Mouse (Mus musculus) stomach, postnatal 0 days (tissue): Measurements from ENCODE around the gene Mvb12a. TPM values are rescaled to one million over a fixed set of nuclear protein-coding genes. Genes with fewer than 3 reads are reported as not detected.

Source experiments
- ATAC-seq: fragments of 200-750 bp; cut with Nextera tagmentation; 2 replicates; pipeline ENCODE4 v1.8.0; 2017; ENCODE audit not compliant: low FRiP score, low TSS enrichment
- DNase-seq: peaks from one replicate; pipeline ENCODE4 v3.0.0-alpha.2; 2016; ENCODE audit warnings: low spot score
- H3K27ac ChIP-seq: fragments of 300-500 bp; sonication (generic); replicated peaks from 2 replicates; pipeline ENCODE4 v1.5.1; 2014; ENCODE audit warnings: mild to moderate bottlenecking, control low read depth
- H3K27me3 ChIP-seq: fragments of 300-500 bp; sonication (generic); 2 replicates; pipeline ENCODE4 v1.6.1; 2014; ENCODE audit warnings: low read length; ENCODE audit not compliant: control insufficient read depth, insufficient read depth
- H3K36me3 ChIP-seq: fragments of 300-500 bp; sonication (generic); 2 replicates; pipeline ENCODE4 v1.6.1; 2014; ENCODE audit warnings: low read length, mixed read lengths; ENCODE audit not compliant: control insufficient read depth, insufficient read depth
- H3K4me1 ChIP-seq: fragments of 300-500 bp; sonication (generic); replicated peaks from 2 replicates; pipeline ENCODE4 v1.6.1; 2014; ENCODE audit warnings: antibody characterized with exemption; ENCODE audit not compliant: control insufficient read depth, insufficient read depth
- H3K4me2 ChIP-seq: fragments of 300-500 bp; sonication (generic); replicated peaks from 2 replicates; pipeline ENCODE4 v1.6.1; 2014; ENCODE audit warnings: low read depth, mild to moderate bottlenecking, control low read depth, moderate library complexity
- H3K4me3 ChIP-seq: fragments of 300-500 bp; sonication (generic); 2 replicates; pipeline ENCODE4 v1.5.1; 2014; ENCODE audit warnings: low read depth, low read length, control low read depth
- H3K9ac ChIP-seq: fragments of 300-500 bp; sonication (generic); 2 replicates; pipeline ENCODE4 v1.6.1; 2014; ENCODE audit warnings: mild to moderate bottlenecking, low read length, control low read depth, mixed read lengths
- H3K9me3 ChIP-seq: fragments of 300-500 bp; sonication (generic); 2 replicates; pipeline ENCODE4 v1.6.1; 2016; ENCODE audit warnings: low read length; ENCODE audit not compliant: control insufficient read depth
- CTCF ChIP-seq: IDR thresholded peaks from 2 replicates; pipeline ENCODE4 v1.5.1; 2016; ENCODE audit warnings: antibody characterized with exemption, low read depth, mild to moderate bottlenecking, moderate library complexity
- EP300 ChIP-seq: optimal IDR thresholded peaks from 2 replicates; pipeline ENCODE3; 2016; ENCODE audit warnings: antibody characterized with exemption
- WGBS: fragments of 180-500 bp; shearing (Covaris S2); extraction: QIAGEN DNeasy Blood & Tissue Kit; methylation state at CpG from one replicate; pipeline ENCODE4 v1.1.7; 2014; 5-methylcytosine and 5-hydroxymethylcytosine counted together
- polyA plus RNA-seq: library from polyadenylated mRNA; unstranded; fragments of >200 nt; fragmentation: Nextera tagmentation; extraction: Ambion mirVana; gene quantifications from 2 replicates; pipeline ENCODE4 v1.2.1, GENCODE M21; 2015

Mvb12a gene
- polyA plus RNA-seq, 1 experiment from 2014 or later, result 103 TPM

DNA sequence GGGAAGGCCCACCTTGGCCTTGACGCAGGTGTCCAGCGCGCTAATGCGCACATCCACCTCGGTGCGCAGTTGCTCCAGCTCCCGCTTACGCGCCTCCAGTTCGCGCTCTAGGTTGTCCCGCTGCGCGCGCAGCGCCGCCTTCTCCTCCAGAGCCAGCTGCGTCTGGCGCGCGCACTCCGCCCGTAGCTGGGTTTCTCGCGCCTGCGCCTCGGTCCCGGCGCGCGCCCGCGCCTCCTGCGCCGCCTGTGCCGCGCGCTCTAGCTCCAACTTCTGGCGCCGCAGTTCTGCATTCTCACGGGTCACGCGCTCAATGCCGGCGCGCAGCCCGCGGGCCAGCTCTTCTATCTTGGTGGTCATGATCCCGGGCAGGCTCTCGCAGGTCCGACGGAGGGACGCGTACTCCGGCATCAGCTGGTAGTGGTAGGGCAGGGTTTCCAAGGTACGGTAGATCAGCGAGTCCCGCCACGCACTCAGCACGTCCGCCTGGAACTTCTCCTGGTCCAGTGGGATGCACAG lies 35.1 kb upstream of the Mvb12a start:
- no peaks in the 10 kb centered on the region for H3K9me3 ChIP-seq

DNA sequence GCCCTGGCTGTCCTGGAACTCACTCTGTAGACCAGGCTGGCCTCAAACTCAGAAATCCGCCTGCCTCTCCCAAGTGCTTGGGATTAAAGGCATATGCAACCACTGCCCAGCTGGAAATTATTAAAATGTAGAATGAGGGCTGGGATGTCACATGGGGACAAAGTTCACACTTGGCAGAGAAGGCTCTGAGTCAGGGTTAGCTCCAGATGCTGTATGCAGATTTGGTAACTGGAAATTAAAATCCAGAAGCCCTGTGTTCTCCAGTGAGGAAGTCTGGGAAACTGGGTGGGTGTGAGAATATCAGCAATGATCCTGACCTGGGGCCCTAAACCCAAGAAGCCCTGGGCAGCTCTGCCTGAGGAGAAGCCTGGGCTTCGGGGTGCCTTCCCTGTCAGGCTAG lies 33.4 kb upstream of the Mvb12a start:
- 0 out of 2 replicates have a peak, but pooled peaks cover 5% of the 10 kb centered on the region for H3K27me3 ChIP-seq
- DNase-seq (no peak), ATAC-seq (no peak)
- no peak overlapping the region for H3K4me2 ChIP-seq
- H3K9me3 ChIP-seq, result no peaks in the 10 kb centered on the region
- 74% methylated on average over 2 of the region's 2 CpGs for WGBS
- H3K9ac ChIP-seq, result no peak overlapping the region
- TF ChIP-seq CTCF (no peak), EP300 (no peak)
- no peak overlapping the region for H3K27ac ChIP-seq
- 0 out of 2 replicates have a peak, but pooled peaks cover 2% of the 10 kb centered on the region for H3K4me1 ChIP-seq
- 0 out of 2 replicates have a peak overlapping the region, but pooled peaks have one; percentile 2 for H3K4me3 ChIP-seq
- no peaks in the 10 kb centered on the region for H3K36me3 ChIP-seq

More for the DNA sequence above, 35.1 kb upstream of the Mvb12a start:
- Histone ChIP-seq H3K36me3 (no peaks in the 10 kb centered on the region), H3K27ac (0 out of 2 replicates have a peak overlapping the region, but pooled peaks have one; percentile 8), H3K27me3 (0 out of 2 replicates have a peak, but pooled peaks cover 5% of the 10 kb centered on the region), H3K9ac (peak overlapping the region; percentile 41; the same call in 1 of the 2 replicates), H3K4me3 (peak overlapping the region; percentile 40), H3K4me1 (0 out of 2 replicates have a peak, but pooled peaks cover 2% of the 10 kb centered on the region), H3K4me2 (peak overlapping the region; percentile 63)
- under 1% methylated on average over 60 of the region's 61 CpGs for WGBS
- TF ChIP-seq CTCF, result no peak
- TF ChIP-seq EP300, result no peak
- DNase-seq (peak; percentile 81), ATAC-seq (peak; percentile 65; the same call in 1 of the 2 replicates)

GRCm38 (mm10) chr8:71511644-71512043 lies 31.1 kb upstream of the Mvb12a start, which contains the start of gene Plvap:
TSS of gene Plvap (minus strand) at chr8:71511752.
- ATAC-seq, result peak; percentile 48; the same call in 1 of the 2 replicates
- TF ChIP-seq EP300, result no peak
- TF ChIP-seq CTCF, result no peak
- no peak for DNase-seq

DNA sequence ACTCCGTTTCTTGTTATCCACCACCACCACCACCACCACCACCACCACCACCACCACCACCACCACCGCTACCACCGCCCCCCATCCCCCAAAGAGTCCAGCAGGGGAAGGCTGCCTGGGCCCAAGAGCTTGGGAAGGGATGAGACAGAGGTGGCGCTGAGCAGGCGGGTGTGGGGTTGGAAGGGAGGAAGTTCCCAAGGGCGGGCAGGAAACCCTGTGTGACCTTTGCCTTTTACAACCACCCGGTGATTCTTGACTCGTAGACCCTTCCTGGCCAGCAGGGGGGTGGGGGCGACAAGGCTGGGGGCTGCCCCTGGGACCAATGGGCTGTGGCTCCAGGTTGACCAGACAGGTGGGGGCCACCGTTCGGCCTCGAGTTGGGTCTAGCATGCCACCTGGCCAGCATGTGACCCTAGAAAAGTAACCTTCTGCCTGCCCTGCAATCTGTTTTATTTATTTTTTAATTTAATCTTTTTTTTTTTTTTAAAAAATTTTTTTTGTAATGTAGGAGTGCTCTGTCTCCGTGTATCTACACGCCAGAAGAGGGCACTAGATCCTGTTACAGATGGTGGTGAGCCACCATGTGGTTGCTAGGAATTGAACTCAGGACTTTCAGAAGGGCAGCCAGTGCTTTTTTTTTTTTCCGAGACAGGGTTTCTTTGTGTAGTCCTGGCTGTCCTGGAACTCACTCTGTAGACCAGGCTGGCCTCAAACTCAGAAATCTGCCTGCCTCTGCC lies 29.5 kb upstream of the Mvb12a start:
- Histone ChIP-seq H3K4me3 (no peak overlapping the region), H3K9me3 (no peaks in the 10 kb centered on the region), H3K9ac (no peak overlapping the region), H3K27ac (no peak overlapping the region), H3K4me1 (no peaks in the 10 kb centered on the region), H3K27me3 (0 out of 2 replicates have a peak, but pooled peaks cover 2% of the 10 kb centered on the region), H3K4me2 (no peak overlapping the region), H3K36me3 (no peaks in the 10 kb centered on the region)
- ATAC-seq (no peak), DNase-seq (no peak)
- 68% methylated on average over 14 of the region's 15 CpGs for WGBS
- peak; percentile 13; the same call in 1 of the 2 replicates for TF ChIP-seq CTCF
- no peak for TF ChIP-seq EP300

More at GRCm38 (mm10) chr8:71511644-71512043, 31.1 kb upstream of the Mvb12a start, which contains the start of gene Plvap:
- 30% methylated on average over 12 of the region's 14 CpGs for WGBS
- 0 out of 2 replicates have a peak, but pooled peaks cover 2% of the 10 kb centered on the region for H3K4me1 ChIP-seq
- no peaks in the 10 kb centered on the region for H3K9me3 ChIP-seq
- no peak within 1 kb of the TSS for H3K4me2 ChIP-seq
- no peaks in the 10 kb centered on the region for H3K36me3 ChIP-seq
- 0 out of 2 replicates have a peak within 1 kb of the TSS, but pooled peaks have one; percentile 27 for H3K9ac ChIP-seq
- peak within 1 kb of the TSS; percentile 13; the same call in 1 of the 2 replicates for H3K4me3 ChIP-seq
- 0 out of 2 replicates have a peak, but pooled peaks cover 5% of the 10 kb centered on the region for H3K27me3 ChIP-seq
- no peak within 1 kb of the TSS for H3K27ac ChIP-seq

GRCm38 (mm10) chr8:71515043-71515442 lies 27.7 kb upstream of the Mvb12a start:
- Histone ChIP-seq H3K36me3 (no peaks in the 10 kb centered on the region), H3K4me3 (no peak overlapping the region), H3K27ac (no peak overlapping the region), H3K9me3 (no peaks in the 10 kb centered on the region), H3K9ac (no peak overlapping the region), H3K27me3 (no peaks in the 10 kb centered on the region), H3K4me2 (no peak overlapping the region), H3K4me1 (no peaks in the 10 kb centered on the region)
- no peak for DNase-seq
- 63% methylated on average over 5 of the region's 5 CpGs for WGBS
- ATAC-seq, result no peak
- TF ChIP-seq EP300 (no peak), CTCF (peak; percentile 28)
